Mouse (Mus musculus): ENCODE results near the gene Babam1.

DNA sequence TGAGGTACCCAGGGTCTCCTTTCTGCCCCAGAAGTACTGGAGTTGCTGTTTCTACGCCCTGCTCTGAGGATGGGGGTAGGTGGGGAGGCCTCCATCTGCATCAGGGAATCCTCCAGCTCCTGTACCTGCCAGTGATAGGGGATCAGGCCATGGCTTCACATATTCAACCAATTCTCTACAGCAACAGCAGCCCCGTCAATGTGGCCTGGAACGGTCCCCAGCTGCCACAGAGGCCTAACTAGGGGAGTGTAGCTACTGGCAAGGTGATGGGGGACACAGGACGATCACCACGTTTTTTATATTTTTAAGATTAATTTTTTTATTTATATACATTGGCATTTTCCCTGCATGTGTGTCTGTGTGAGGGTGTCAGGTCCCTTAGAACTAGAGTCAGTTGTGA, 4.3 kb upstream of the Babam1 start:
- TF ChIP-seq TAL1 (IDR thresholded peaks at IDR 0.05; ENCODE audit: low read length), result no peak
- no peak for TF ChIP-seq GATA1 (IDR thresholded peaks at IDR 0.05; ENCODE audit: low read length)

Data from erythroblast, embryonic 14.5 days (primary cell).